Mouse (Mus musculus) intestine, embryonic 15.5 days (tissue): ENCODE data around the gene Spint2. TPM values are rescaled to one million over a fixed set of nuclear protein-coding genes. Genes with fewer than 3 reads are reported as not detected.

Experiments
- ATAC-seq: fragments of 200-750 bp; cut with Nextera tagmentation; 2 replicates; pipeline ENCODE4 v1.8.0; 2017; ENCODE audit warnings: moderate TSS enrichment, moderate library complexity
- H3K27ac ChIP-seq: fragments of 300-500 bp; sonication (generic); 2 replicates; pipeline ENCODE4 v1.5.1; 2015; ENCODE audit warnings: mild to moderate bottlenecking, inconsistent platforms
- H3K27me3 ChIP-seq: fragments of 300-500 bp; sonication (generic); replicated peaks from 2 replicates; pipeline ENCODE4 v1.6.1; 2015; ENCODE audit warnings: inconsistent platforms
- H3K36me3 ChIP-seq: fragments of 300-500 bp; sonication (generic); 2 replicates; pipeline ENCODE4 v1.6.1; 2015; ENCODE audit warnings: inconsistent platforms
- H3K4me1 ChIP-seq: fragments of 300-500 bp; sonication (generic); replicated peaks from 2 replicates; pipeline ENCODE4 v1.6.1; 2015; ENCODE audit warnings: inconsistent platforms
- H3K4me2 ChIP-seq: fragments of 300-500 bp; sonication (generic); replicated peaks from 2 replicates; pipeline ENCODE4 v1.6.1; 2015; ENCODE audit warnings: mild to moderate bottlenecking, inconsistent platforms
- H3K4me3 ChIP-seq: fragments of 300-500 bp; sonication (generic); replicated peaks from 2 replicates; pipeline ENCODE4 v1.5.1; 2015; ENCODE audit warnings: inconsistent platforms
- H3K9ac ChIP-seq: fragments of 300-500 bp; sonication (generic); 2 replicates; pipeline ENCODE4 v1.6.1; 2015; ENCODE audit warnings: inconsistent platforms
- H3K9me3 ChIP-seq: fragments of 300-500 bp; sonication (generic); 2 replicates; pipeline ENCODE4 v1.6.1; 2016; ENCODE audit warnings: inconsistent platforms
- WGBS: fragments of 180-500 bp; shearing (Covaris S2); methylation state at CpG from one replicate; pipeline ENCODE4 v1.1.7; 2015; 5-methylcytosine and 5-hydroxymethylcytosine counted together
- polyA plus RNA-seq: library from polyadenylated mRNA; unstranded; fragments of >200 nt; fragmentation: Nextera tagmentation; extraction: Ambion mirVana; gene quantifications from 2 replicates; pipeline ENCODE4 v1.2.1, GENCODE M21; 2015

Spint2 gene
- polyA plus RNA-seq, 1 experiment from 2014 or later = 633 TPM

GRCm38 (mm10) chr7:29296998-29297397, 15.3 kb upstream of the Spint2 start:
- H3K27ac ChIP-seq = no peak overlapping the region
- 10% methylated on average over 10 of the region's 10 CpGs for WGBS
- H3K4me2 ChIP-seq = peak overlapping the region; percentile 36
- 0 out of 2 replicates have a peak, but pooled peaks have one; percentile 34 for ATAC-seq
- no peaks in the 10 kb centered on the region for H3K36me3 ChIP-seq
- H3K9me3 ChIP-seq = no peaks in the 10 kb centered on the region
- H3K4me1 ChIP-seq = peaks cover 16% of the 10 kb centered on the region
- H3K4me3 ChIP-seq = no peak overlapping the region
- no peaks in the 10 kb centered on the region for H3K27me3 ChIP-seq
- H3K9ac ChIP-seq = no peak overlapping the region

GRCm38 (mm10) chr7:29295861-29296647, 14.3 kb upstream of the Spint2 start:
- Histone ChIP-seq H3K9me3 (no peaks in the 10 kb centered on the region), H3K4me3 (no peak overlapping the region), H3K4me2 (no peak overlapping the region), H3K9ac (no peak overlapping the region), H3K27ac (no peak overlapping the region; the same call in 1 of the 2 replicates), H3K36me3 (no peaks in the 10 kb centered on the region), H3K27me3 (no peaks in the 10 kb centered on the region), H3K4me1 (peaks cover 20% of the 10 kb centered on the region)
- 74% methylated on average over 24 of the region's 24 CpGs for WGBS
- ATAC-seq = no peak

DNA sequence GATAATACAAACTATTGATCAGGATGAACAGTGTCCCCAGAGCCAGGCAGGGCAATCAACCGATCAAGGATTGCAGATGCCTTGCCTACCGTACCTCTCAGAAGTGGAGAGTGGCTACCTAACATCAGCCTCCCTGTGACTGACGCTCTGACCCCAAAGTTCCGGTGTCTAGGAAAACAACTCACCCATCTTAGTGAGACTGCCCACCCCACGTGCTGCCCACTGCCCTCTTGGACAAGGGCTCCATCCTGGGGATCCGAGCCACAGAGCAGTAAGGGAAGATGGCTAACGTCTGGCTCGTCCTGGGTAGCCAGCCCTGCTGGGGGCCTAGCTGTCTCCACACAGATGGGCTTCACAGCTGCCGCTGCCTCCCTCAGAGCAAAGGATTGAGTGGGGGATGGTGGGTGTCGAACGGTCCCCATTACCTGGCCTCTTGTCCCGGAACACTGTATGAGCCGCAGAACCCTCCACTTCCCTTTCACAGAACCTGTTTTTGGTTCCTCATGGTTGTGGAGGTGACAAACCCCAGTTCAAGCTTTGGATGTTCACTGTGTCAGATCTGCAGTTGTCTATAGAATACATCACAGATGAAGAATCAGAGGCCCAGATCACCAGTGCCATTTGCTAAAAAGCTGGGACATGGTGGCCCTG, 12.5 kb upstream of the Spint2 start:
- Histone ChIP-seq H3K27ac (no peak overlapping the region), H3K9ac (no peak overlapping the region), H3K4me3 (no peak overlapping the region), H3K4me1 (peaks cover 30% of the 10 kb centered on the region), H3K36me3 (no peaks in the 10 kb centered on the region), H3K27me3 (no peaks in the 10 kb centered on the region), H3K4me2 (no peak overlapping the region), H3K9me3 (no peaks in the 10 kb centered on the region)
- 69% methylated on average over 13 of the region's 13 CpGs for WGBS
- no peak for ATAC-seq

- Histone ChIP-seq H3K4me2 (peak overlapping the region; percentile 93), H3K27me3 (no peaks in the 10 kb centered on the region), H3K9me3 (no peaks in the 10 kb centered on the region), H3K9ac (peak overlapping the region; percentile 3; the same call in 1 of the 2 replicates), H3K36me3 (no peaks in the 10 kb centered on the region), H3K27ac (peak overlapping the region; percentile 80), H3K4me1 (peaks cover 32% of the 10 kb centered on the region), H3K4me3 (no peak overlapping the region)
- WGBS = 32% methylated on average over 19 of the region's 19 CpGs
- ATAC-seq = no peak
Observed at GRCm38 (mm10) chr7:29293131-29294065, 11.7 kb upstream of the Spint2 start.

DNA sequence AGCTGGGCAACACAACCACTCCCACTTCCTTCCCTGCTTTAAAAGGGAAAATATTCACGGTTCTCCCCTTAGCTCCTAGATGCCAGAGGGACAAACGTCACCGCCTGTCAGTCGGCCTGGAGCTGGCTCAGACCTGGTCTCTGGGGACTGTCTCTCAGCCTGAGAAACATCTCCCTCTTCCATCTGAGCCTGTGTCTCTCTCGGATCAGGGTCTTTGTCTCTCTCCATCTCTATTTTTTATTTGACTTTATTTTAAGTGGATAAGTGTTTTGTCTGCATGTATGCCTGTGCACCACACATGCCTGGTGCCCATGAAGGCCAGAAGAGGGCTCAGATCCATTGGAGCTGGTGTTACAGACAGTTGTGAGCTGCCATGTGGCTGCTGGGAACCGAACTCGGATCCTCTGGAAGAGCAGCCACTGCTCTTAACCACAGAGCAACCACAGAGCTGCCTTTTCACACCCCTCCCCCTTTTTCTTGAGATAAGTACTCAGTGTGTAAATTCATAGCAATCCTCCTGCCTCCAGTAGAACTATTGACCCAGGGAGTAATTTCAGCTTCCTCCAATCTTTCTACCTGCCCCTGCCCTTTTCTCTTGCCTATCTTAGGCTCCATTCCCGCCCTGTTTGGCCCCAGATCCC, 10.9 kb upstream of the Spint2 start:
- Histone ChIP-seq H3K27me3 (no peaks in the 10 kb centered on the region), H3K4me3 (no peak overlapping the region), H3K36me3 (no peaks in the 10 kb centered on the region), H3K27ac (peak overlapping the region; percentile 80), H3K9ac (peak overlapping the region; percentile 3; the same call in 1 of the 2 replicates), H3K4me1 (peaks cover 36% of the 10 kb centered on the region), H3K9me3 (no peaks in the 10 kb centered on the region), H3K4me2 (peak overlapping the region; percentile 93)
- no peak for ATAC-seq
- 19% methylated on average over 8 of the region's 8 CpGs for WGBS

- Histone ChIP-seq H3K4me3 (peak overlapping the region; percentile 48; the same call in 1 of the 2 replicates), H3K27me3 (no peaks in the 10 kb centered on the region), H3K9ac (peak overlapping the region; percentile 38; the same call in 1 of the 2 replicates), H3K27ac (peak overlapping the region; percentile 91), H3K4me1 (peaks cover 36% of the 10 kb centered on the region), H3K36me3 (no peaks in the 10 kb centered on the region), H3K9me3 (no peaks in the 10 kb centered on the region), H3K4me2 (peak overlapping the region; percentile 93)
- ATAC-seq = no peak
- WGBS = 18% methylated on average over 7 of the region's 7 CpGs
Observed at GRCm38 (mm10) chr7:29291616-29292457, 10.1 kb upstream of the Spint2 start.

DNA sequence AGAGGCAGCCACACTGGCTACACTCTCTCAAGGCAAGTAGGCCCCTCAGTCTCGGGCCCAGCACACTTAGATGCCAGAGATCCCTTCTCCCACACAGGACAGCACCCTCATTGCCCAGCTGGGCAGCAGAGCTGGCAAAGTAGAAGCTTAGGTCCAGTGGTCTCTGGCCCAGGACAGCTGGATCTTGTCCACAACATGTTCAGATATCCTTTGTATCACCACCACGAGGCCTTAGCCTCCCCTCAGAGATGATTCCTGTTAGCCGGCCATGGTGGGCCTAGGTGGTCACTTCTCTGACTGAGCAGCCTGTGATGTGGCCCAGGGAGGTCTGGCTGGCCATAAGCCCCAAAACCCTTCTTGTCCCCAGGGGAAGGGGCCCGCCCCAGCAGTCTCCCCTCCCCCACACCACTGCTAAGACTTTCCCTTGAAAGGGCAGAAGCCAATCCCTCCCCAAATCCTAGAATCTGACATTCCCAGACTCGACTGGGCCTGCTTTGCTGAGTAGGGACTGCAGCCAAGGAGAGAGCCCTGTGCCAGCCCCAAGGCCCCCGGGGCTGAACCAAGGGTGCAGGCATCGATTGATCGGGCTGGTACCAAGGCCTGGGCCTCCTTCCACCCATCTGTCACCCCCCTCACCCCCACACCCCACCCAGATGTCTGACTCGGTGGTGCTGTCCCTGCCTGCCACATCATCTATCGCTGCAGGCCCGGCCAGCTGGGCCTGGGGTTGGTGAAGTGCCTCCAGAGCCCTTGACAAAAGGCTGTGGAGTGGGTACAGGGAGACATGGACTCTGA, 9.2 kb upstream of the Spint2 start:
- WGBS = 43% methylated on average over 11 of the region's 11 CpGs
- ATAC-seq = no peak

DNA sequence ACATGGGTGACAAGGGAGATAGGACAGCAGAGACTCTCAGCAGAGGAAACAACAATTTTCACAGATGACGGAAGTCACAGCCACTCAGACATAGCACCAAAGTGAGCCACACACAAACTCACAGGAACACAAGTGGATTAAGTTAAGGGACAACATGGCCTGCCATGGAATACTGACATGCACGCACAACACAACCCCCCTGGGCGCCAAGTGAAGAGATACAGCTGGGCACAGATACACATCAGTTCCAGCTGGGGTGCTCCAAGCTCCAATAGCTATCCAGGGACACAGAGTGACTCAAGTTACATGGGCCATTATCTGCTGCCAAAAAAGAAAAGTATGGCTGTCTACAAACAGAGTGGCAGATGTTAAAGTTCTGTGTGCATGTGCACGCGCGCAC, 8.1 kb upstream of the Spint2 start:
- Histone ChIP-seq H3K4me1 (peaks cover 36% of the 10 kb centered on the region), H3K27ac (peak overlapping the region; percentile 91), H3K4me3 (peak overlapping the region; percentile 48), H3K36me3 (no peaks in the 10 kb centered on the region), H3K9ac (peak overlapping the region; percentile 58), H3K4me2 (peak overlapping the region; percentile 93), H3K9me3 (no peaks in the 10 kb centered on the region), H3K27me3 (no peaks in the 10 kb centered on the region)
- 61% methylated on average over 6 of the region's 6 CpGs for WGBS
- no peak for ATAC-seq

More for the DNA sequence above, 9.2 kb upstream of the Spint2 start:
- peaks cover 36% of the 10 kb centered on the region for H3K4me1 ChIP-seq
- peak overlapping the region; percentile 91 for H3K27ac ChIP-seq
- H3K27me3 ChIP-seq = no peaks in the 10 kb centered on the region
- peak overlapping the region; percentile 38 for H3K9ac ChIP-seq
- peak overlapping the region; percentile 93 for H3K4me2 ChIP-seq
- H3K9me3 ChIP-seq = no peaks in the 10 kb centered on the region
- peak overlapping the region; percentile 48 for H3K4me3 ChIP-seq
- H3K36me3 ChIP-seq = no peaks in the 10 kb centered on the region

- Histone ChIP-seq H3K27me3 (no peaks in the 10 kb centered on the region), H3K4me1 (peaks cover 36% of the 10 kb centered on the region), H3K4me3 (peak within 1 kb of the TSS; percentile 48), H3K36me3 (no peaks in the 10 kb centered on the region), H3K27ac (peak within 1 kb of the TSS; percentile 91), H3K4me2 (peak within 1 kb of the TSS; percentile 93), H3K9ac (peak within 1 kb of the TSS; percentile 58), H3K9me3 (no peaks in the 10 kb centered on the region)
- WGBS = under 1% methylated on average over 59 of the region's 59 CpGs
- peak; percentile 52 for ATAC-seq
Observed at GRCm38 (mm10) chr7:29288942-29289638, 7.4 kb upstream of the Spint2 start, which contains the start of gene Ppp1r14a. Gene Ppp1r14a, plus strand, starts transcription at chr7:29289308.

GRCm38 (mm10) chr7:29288079-29288478, 6.4 kb upstream of the Spint2 start:
- peak; percentile 20; the same call in 1 of the 2 replicates for ATAC-seq

More at GRCm38 (mm10) chr7:29288079-29288478, 6.4 kb upstream of the Spint2 start:
- H3K9me3 ChIP-seq = no peaks in the 10 kb centered on the region
- H3K4me1 ChIP-seq = peaks cover 30% of the 10 kb centered on the region
- no peak overlapping the region for H3K4me3 ChIP-seq
- no peaks in the 10 kb centered on the region for H3K27me3 ChIP-seq
- no peak overlapping the region for H3K4me2 ChIP-seq
- WGBS = 66% methylated on average over 2 of the region's 2 CpGs
- 0 out of 2 replicates have a peak overlapping the region, but pooled peaks have one; percentile 36 for H3K27ac ChIP-seq
- H3K9ac ChIP-seq = no peak overlapping the region
- H3K36me3 ChIP-seq = no peaks in the 10 kb centered on the region
